Mouse (Mus musculus) liver, embryonic 14.5 days (tissue): ENCODE results near the gene Ncam1. TPM values are rescaled to one million over a fixed set of nuclear protein-coding genes. Genes with fewer than 3 reads are reported as not detected.
A peak's percentile ranks its signal among the peaks of the same experiment; 100 is the strongest.

Experiments used
- ATAC-seq: fragments of 200-750 bp; cut with Nextera tagmentation; 2 replicates; pipeline ENCODE4 v1.8.0; 2017; ENCODE audit warnings: moderate number of reproducible peaks, mild to moderate bottlenecking, moderate library complexity; ENCODE audit not compliant: insufficient read depth
- DNase-seq, 3 experiments: peaks; one replicate each; pipeline ENCODE4 v3.0.0-alpha.2; 2012 to 2013; ENCODE audit warnings: low read depth in 3 of 3, low spot score in 3 of 3
- H3K27ac ChIP-seq: fragments of 300-500 bp; sonication (generic); 2 replicates; pipeline ENCODE4 v1.5.1; 2014; ENCODE audit warnings: moderate library complexity, mild to moderate bottlenecking, control low read depth, inconsistent platforms
- H3K27me3 ChIP-seq: fragments of 300-500 bp; sonication (generic); 2 replicates; pipeline ENCODE4 v1.6.1; 2014; ENCODE audit warnings: mild to moderate bottlenecking, low read length, moderate library complexity; ENCODE audit not compliant: control insufficient read depth, insufficient read depth
- H3K36me3 ChIP-seq: fragments of 300-500 bp; sonication (generic); replicated peaks from 2 replicates; pipeline ENCODE4 v1.6.1; 2014; ENCODE audit warnings: low read depth; ENCODE audit not compliant: control insufficient read depth, insufficient read depth
- H3K4me1 ChIP-seq, 2 experiments: fragments of 200-500 bp in 1 of 2; fragments of 300-500 bp in 1 of 2; sonication (generic) in 1 of 2; replicated peaks; 2 replicates each; pipeline ENCODE4 v1.6.1; 2012 to 2014; ENCODE audit warnings: antibody characterized with exemption in 1 of 2, inconsistent platforms in 1 of 2, low read length in 1 of 2; ENCODE audit not compliant: control insufficient read depth in 2 of 2, insufficient read depth in 2 of 2
- H3K4me2 ChIP-seq: fragments of 300-500 bp; sonication (generic); 2 replicates; pipeline ENCODE4 v1.6.1; 2014; ENCODE audit warnings: low read depth, mild to moderate bottlenecking, control low read depth, moderate library complexity
- H3K4me3 ChIP-seq, 2 experiments: fragments of 200-500 bp in 1 of 2; fragments of 300-500 bp in 1 of 2; sonication (generic) in 1 of 2; 2 replicates each; pipeline ENCODE4 v1.5.1; 2012 to 2014; ENCODE audit warnings: low read depth in 2 of 2, low read length in 2 of 2, mild to moderate bottlenecking in 2 of 2, control low read depth in 1 of 2, inconsistent platforms in 1 of 2, moderate library complexity in 1 of 2; ENCODE audit not compliant: insufficient read depth in 1 of 2
- H3K9ac ChIP-seq: fragments of 300-500 bp; sonication (generic); replicated peaks from 2 replicates; pipeline ENCODE4 v1.6.1; 2014; ENCODE audit warnings: mild to moderate bottlenecking, control low read depth, moderate library complexity
- H3K9me3 ChIP-seq: fragments of 300-500 bp; sonication (generic); 2 replicates; pipeline ENCODE4 v1.6.1; 2016; ENCODE audit warnings: low read length, mixed read lengths; ENCODE audit not compliant: control insufficient read depth
- CTCF ChIP-seq: IDR thresholded peaks from 2 replicates; pipeline ENCODE4 v1.5.1; 2016; ENCODE audit warnings: antibody characterized with exemption, low read depth, control low read depth
- EP300 ChIP-seq: IDR thresholded peaks from 2 replicates; pipeline ENCODE4 v1.6.1; 2016; ENCODE audit warnings: antibody characterized with exemption, low read depth
- WGBS: fragments of 180-500 bp; shearing (Covaris S2); extraction: QIAGEN DNeasy Blood & Tissue Kit; methylation state at CpG from one replicate; pipeline ENCODE4 v1.1.7; 2014; ENCODE audit not compliant: insufficient replicate concordance; 5-methylcytosine and 5-hydroxymethylcytosine counted together
- polyA plus RNA-seq, 2 experiments: library from polyadenylated mRNA; depleted of rRNA in 1 of 2; stranded (reverse) in 1 of 2; unstranded in 1 of 2; fragments of >200 nt; fragmentation: Nextera tagmentation in 1 of 2; extraction: Ambion mirVana in 1 of 2; gene quantifications; 2 replicates each; pipeline versions ENCODE4 v1.2.1 to v1.2.3; 2012 to 2014

The Ncam1 gene
- polyA plus RNA-seq, 2 experiments: 0.60 to 1.9 TPM

GRCm38 (mm10) chr9:49510666-49511065, 288.1 kb downstream of the Ncam1 start:
- no peaks in the 10 kb centered on the region for H3K27me3 ChIP-seq
- no peak overlapping the region for H3K27ac ChIP-seq
- no peaks in the 10 kb centered on the region for H3K9me3 ChIP-seq
- no peak overlapping the region for H3K4me3 ChIP-seq
- ATAC-seq (no peak), DNase-seq (no peak)
- H3K4me2 ChIP-seq: no peak overlapping the region
- no peak overlapping the region for H3K9ac ChIP-seq
- no peaks in the 10 kb centered on the region for H3K36me3 ChIP-seq
- no peak for TF ChIP-seq EP300
- no peak for TF ChIP-seq CTCF
- 60% methylated on average over 4 of the region's 4 CpGs for WGBS
- H3K4me1 ChIP-seq: no peaks in the 10 kb centered on the region

GRCm38 (mm10) chr9:49509628-49510027, 289.1 kb downstream of the Ncam1 start:
- DNase-seq (no peak), ATAC-seq (no peak)
- no peaks in the 10 kb centered on the region for H3K9me3 ChIP-seq
- TF ChIP-seq CTCF: no peak
- no peak for TF ChIP-seq EP300
- 67% methylated on average over 8 of the region's 8 CpGs for WGBS
- H3K27me3 ChIP-seq: no peaks in the 10 kb centered on the region
- H3K4me3 ChIP-seq: no peak overlapping the region
- no peak overlapping the region for H3K4me2 ChIP-seq
- no peak overlapping the region for H3K27ac ChIP-seq
- H3K9ac ChIP-seq: no peak overlapping the region
- no peaks in the 10 kb centered on the region for H3K4me1 ChIP-seq
- no peaks in the 10 kb centered on the region for H3K36me3 ChIP-seq

- Histone ChIP-seq H3K4me3 (no peak overlapping the region), H3K4me2 (no peak overlapping the region), H3K9me3 (no peaks in the 10 kb centered on the region), H3K36me3 (no peaks in the 10 kb centered on the region), H3K27me3 (no peaks in the 10 kb centered on the region), H3K9ac (no peak overlapping the region), H3K27ac (no peak overlapping the region), H3K4me1 (no peaks in the 10 kb centered on the region)
- no peak for TF ChIP-seq EP300
- TF ChIP-seq CTCF: no peak
- ATAC-seq: no peak
- no peak for DNase-seq
- 68% methylated on average over 3 of the region's 3 CpGs for WGBS
These were observed 289.6 kb downstream of the Ncam1 start for GRCm38 (mm10) chr9:49509094-49509493.

- Histone ChIP-seq H3K27me3 (no peaks in the 10 kb centered on the region), H3K9ac (no peak overlapping the region), H3K36me3 (no peaks in the 10 kb centered on the region), H3K27ac (no peak overlapping the region), H3K4me2 (no peak overlapping the region), H3K4me3 (no peak overlapping the region), H3K4me1 (no peaks in the 10 kb centered on the region), H3K9me3 (no peaks in the 10 kb centered on the region)
- DNase-seq (no peak), ATAC-seq (no peak)
- WGBS: 53% methylated on average over 9 of the region's 9 CpGs
- TF ChIP-seq EP300 (no peak), CTCF (peak; percentile 22)
These were observed 290.7 kb downstream of the Ncam1 start for GRCm38 (mm10) chr9:49507829-49508585.

- no peak overlapping the region for H3K4me3 ChIP-seq
- H3K4me1 ChIP-seq: no peaks in the 10 kb centered on the region
- no peak overlapping the region for H3K27ac ChIP-seq
- no peaks in the 10 kb centered on the region for H3K9me3 ChIP-seq
- no peaks in the 10 kb centered on the region for H3K27me3 ChIP-seq
- no peak for TF ChIP-seq CTCF
- whole genome bisulfite sequencing: 59% methylated on average over 5 of the region's 5 CpGs
- H3K9ac ChIP-seq: no peak overlapping the region
- ATAC-seq (no peak), DNase-seq (no peak)
- no peaks in the 10 kb centered on the region for H3K36me3 ChIP-seq
- no peak overlapping the region for H3K4me2 ChIP-seq
These were observed 294.1 kb downstream of the Ncam1 start for GRCm38 (mm10) chr9:49504658-49505057.
